Mouse (Mus musculus) intestine, embryonic 15.5 days (tissue): ENCODE results near the gene Txn1. TPM values are rescaled to one million over a fixed set of nuclear protein-coding genes. Genes with fewer than 3 reads are reported as not detected.

Source experiments
- ATAC-seq: fragments of 200-750 bp; cut with Nextera tagmentation; 2 replicates; pipeline ENCODE4 v1.8.0; 2017; ENCODE audit warnings: moderate TSS enrichment, moderate library complexity
- H3K27ac ChIP-seq: fragments of 300-500 bp; sonication (generic); 2 replicates; pipeline ENCODE4 v1.5.1; 2015; ENCODE audit warnings: mild to moderate bottlenecking, inconsistent platforms
- H3K27me3 ChIP-seq: fragments of 300-500 bp; sonication (generic); replicated peaks from 2 replicates; pipeline ENCODE4 v1.6.1; 2015; ENCODE audit warnings: inconsistent platforms
- H3K36me3 ChIP-seq: fragments of 300-500 bp; sonication (generic); 2 replicates; pipeline ENCODE4 v1.6.1; 2015; ENCODE audit warnings: inconsistent platforms
- H3K4me1 ChIP-seq: fragments of 300-500 bp; sonication (generic); replicated peaks from 2 replicates; pipeline ENCODE4 v1.6.1; 2015; ENCODE audit warnings: inconsistent platforms
- H3K4me2 ChIP-seq: fragments of 300-500 bp; sonication (generic); replicated peaks from 2 replicates; pipeline ENCODE4 v1.6.1; 2015; ENCODE audit warnings: mild to moderate bottlenecking, inconsistent platforms
- H3K4me3 ChIP-seq: fragments of 300-500 bp; sonication (generic); replicated peaks from 2 replicates; pipeline ENCODE4 v1.5.1; 2015; ENCODE audit warnings: inconsistent platforms
- H3K9ac ChIP-seq: fragments of 300-500 bp; sonication (generic); 2 replicates; pipeline ENCODE4 v1.6.1; 2015; ENCODE audit warnings: inconsistent platforms
- H3K9me3 ChIP-seq: fragments of 300-500 bp; sonication (generic); 2 replicates; pipeline ENCODE4 v1.6.1; 2016; ENCODE audit warnings: inconsistent platforms
- whole genome bisulfite sequencing: fragments of 180-500 bp; shearing (Covaris S2); methylation state at CpG from one replicate; pipeline ENCODE4 v1.1.7; 2015; 5-methylcytosine and 5-hydroxymethylcytosine counted together
- polyA plus RNA-seq: library from polyadenylated mRNA; unstranded; fragments of >200 nt; fragmentation: Nextera tagmentation; extraction: Ambion mirVana; gene quantifications from 2 replicates; pipeline ENCODE4 v1.2.1, GENCODE M21; 2015

Gene Txn1
- polyA plus RNA-seq: 632 and 657 TPM in 2 replicates

DNA sequence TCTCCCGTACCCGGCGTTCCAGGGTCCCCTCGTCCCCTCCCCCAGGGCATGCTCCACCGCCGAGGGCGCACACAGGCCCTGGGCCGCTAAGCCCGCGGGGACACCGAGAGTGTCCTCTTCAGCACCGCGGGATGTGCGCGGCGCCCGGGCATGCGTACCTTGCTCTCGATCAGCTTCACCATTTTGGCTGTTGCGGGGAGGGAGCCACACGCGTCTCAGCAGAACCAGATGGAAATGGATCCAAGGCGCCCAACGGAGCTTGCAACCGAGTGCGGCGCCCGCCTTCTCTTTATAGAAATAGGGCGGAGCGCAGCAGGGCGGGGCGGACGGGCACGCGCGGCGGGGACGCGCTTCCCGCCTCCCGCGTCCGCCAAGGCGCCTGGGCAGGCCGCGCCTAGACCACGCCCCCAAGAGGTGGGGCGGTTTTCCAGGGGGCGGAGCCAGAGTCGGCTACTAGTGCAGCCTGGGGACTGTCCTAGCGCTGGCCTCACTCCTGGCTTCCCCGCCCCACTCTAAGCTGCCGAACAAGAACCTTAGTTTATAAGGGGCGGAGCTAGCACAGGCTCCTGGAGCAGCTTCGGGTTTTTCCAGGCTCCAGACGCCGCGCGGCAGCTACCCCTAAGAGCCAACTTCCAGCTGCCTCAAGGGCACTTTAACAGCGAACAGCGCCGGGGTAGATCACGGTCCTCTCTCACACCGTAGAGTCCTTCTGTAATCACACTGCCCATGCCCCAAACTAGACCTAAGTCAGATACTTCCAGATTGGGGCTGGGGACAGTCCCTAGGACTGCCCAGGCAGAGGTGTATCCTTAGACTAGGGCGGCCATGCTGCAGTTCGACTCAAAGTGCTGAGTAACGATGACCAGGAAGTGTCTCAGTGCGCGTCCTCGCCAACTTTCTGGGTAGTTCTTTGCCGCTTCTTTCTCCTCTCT, at the start of gene Txn1:
Gene Txn1, minus strand, starts transcription at position 383 of the 932 bp plus-strand sequence.
- peak; percentile 97 for ATAC-seq
- H3K9me3 ChIP-seq: no peaks in the 10 kb centered on the region
- peak within 1 kb of the TSS; percentile 72 for H3K9ac ChIP-seq
- under 1% methylated on average over 71 of the region's 71 CpGs for WGBS
- H3K4me2 ChIP-seq: peak within 1 kb of the TSS; percentile 75
- no peaks in the 10 kb centered on the region for H3K27me3 ChIP-seq
- H3K27ac ChIP-seq: peak within 1 kb of the TSS; percentile 97
- H3K36me3 ChIP-seq: peaks cover 6% of the 10 kb centered on the region
- peaks cover 14% of the 10 kb centered on the region for H3K4me1 ChIP-seq
- H3K4me3 ChIP-seq: peak within 1 kb of the TSS; percentile 83

DNA sequence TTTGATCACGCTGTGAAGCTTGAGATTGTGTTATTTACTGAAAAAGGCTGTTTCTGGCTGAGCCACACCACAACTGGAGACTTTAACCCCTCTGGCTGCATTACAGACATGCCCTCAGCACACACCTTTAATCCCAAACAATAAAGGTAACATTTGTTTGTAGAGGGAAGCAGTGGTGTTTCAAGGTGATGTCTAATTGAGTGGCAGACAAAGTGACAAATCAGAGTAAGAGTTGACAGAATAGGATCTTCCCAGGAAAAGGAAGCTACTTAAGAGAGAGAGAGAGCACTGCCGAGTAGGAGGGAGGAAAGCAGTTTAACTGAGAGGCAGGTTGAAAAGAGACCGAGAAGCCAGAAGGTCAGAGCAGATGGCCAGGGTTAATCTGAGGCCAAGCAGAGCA, 47.3 kb upstream of the Txn1 start:
- Histone ChIP-seq H3K4me3 (no peak overlapping the region), H3K9ac (no peak overlapping the region), H3K4me2 (no peak overlapping the region), H3K9me3 (no peaks in the 10 kb centered on the region), H3K4me1 (no peaks in the 10 kb centered on the region), H3K36me3 (no peaks in the 10 kb centered on the region), H3K27ac (no peak overlapping the region), H3K27me3 (no peaks in the 10 kb centered on the region)
- WGBS: 66% methylated on average over 3 of the region's 3 CpGs
- ATAC-seq: no peak

DNA sequence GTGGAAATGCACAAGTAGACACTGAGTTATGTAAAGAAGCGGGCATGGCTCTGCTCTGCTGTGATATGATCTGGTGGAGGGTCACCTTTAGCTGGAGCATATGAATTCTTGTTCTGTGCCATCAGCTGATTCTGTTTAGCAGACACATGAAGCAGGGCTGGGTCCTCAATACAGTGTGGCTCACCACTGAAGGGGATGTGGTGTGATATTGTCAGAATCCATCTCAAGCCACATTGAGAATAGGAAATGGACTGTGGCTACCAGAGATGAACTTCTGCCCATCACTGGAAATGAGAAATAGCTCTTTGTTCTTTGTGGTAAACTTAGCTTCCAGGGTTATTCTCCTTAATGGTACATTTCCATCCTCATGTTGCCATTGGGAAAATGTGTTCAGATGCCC, 35.2 kb upstream of the Txn1 start:
- no peaks in the 10 kb centered on the region for H3K27me3 ChIP-seq
- WGBS: 88% methylated on average over 1 of the region's 1 CpGs
- no peak overlapping the region for H3K4me3 ChIP-seq
- H3K9ac ChIP-seq: no peak overlapping the region
- no peaks in the 10 kb centered on the region for H3K4me1 ChIP-seq
- no peaks in the 10 kb centered on the region for H3K9me3 ChIP-seq
- H3K27ac ChIP-seq: no peak overlapping the region
- no peak overlapping the region for H3K4me2 ChIP-seq
- ATAC-seq: no peak
- no peaks in the 10 kb centered on the region for H3K36me3 ChIP-seq

GRCm38 (mm10) chr4:57974400-57975117, 18.3 kb upstream of the Txn1 start:
- Histone ChIP-seq H3K9ac (no peak overlapping the region), H3K9me3 (no peaks in the 10 kb centered on the region), H3K4me1 (no peaks in the 10 kb centered on the region), H3K36me3 (no peaks in the 10 kb centered on the region), H3K27me3 (no peaks in the 10 kb centered on the region), H3K4me2 (no peak overlapping the region), H3K27ac (peak overlapping the region; percentile 62; the same call in 1 of the 2 replicates), H3K4me3 (no peak overlapping the region)
- peak; percentile 69 for ATAC-seq
- WGBS: 77% methylated on average over 6 of the region's 6 CpGs

GRCm38 (mm10) chr4:57973592-57974268, 17.5 kb upstream of the Txn1 start:
- H3K9me3 ChIP-seq: no peaks in the 10 kb centered on the region
- H3K4me2 ChIP-seq: no peak overlapping the region
- no peak overlapping the region for H3K4me3 ChIP-seq
- H3K9ac ChIP-seq: no peak overlapping the region
- WGBS: 63% methylated on average over 6 of the region's 6 CpGs
- H3K4me1 ChIP-seq: no peaks in the 10 kb centered on the region
- no peaks in the 10 kb centered on the region for H3K36me3 ChIP-seq
- no peak overlapping the region for H3K27ac ChIP-seq
- no peaks in the 10 kb centered on the region for H3K27me3 ChIP-seq
- peak; percentile 83 for ATAC-seq

- ATAC-seq: no peak
- no peak overlapping the region for H3K4me2 ChIP-seq
Measured at GRCm38 (mm10) chr4:57970285-57970684, 14.1 kb upstream of the Txn1 start.

GRCm38 (mm10) chr4:57967195-57967594, 11.0 kb upstream of the Txn1 start:
- Histone ChIP-seq H3K4me2 (no peak overlapping the region), H3K9ac (no peak overlapping the region), H3K27ac (no peak overlapping the region), H3K4me1 (0 out of 2 replicates have a peak, but pooled peaks cover 2% of the 10 kb centered on the region), H3K9me3 (no peaks in the 10 kb centered on the region), H3K36me3 (no peaks in the 10 kb centered on the region), H3K4me3 (no peak overlapping the region), H3K27me3 (no peaks in the 10 kb centered on the region)
- no peak for ATAC-seq
- 48% methylated on average over 3 of the region's 3 CpGs for WGBS

More at GRCm38 (mm10) chr4:57970285-57970684, 14.1 kb upstream of the Txn1 start:
- Histone ChIP-seq H3K27me3 (no peaks in the 10 kb centered on the region), H3K4me3 (no peak overlapping the region), H3K4me1 (0 out of 2 replicates have a peak, but pooled peaks cover 2% of the 10 kb centered on the region), H3K9ac (no peak overlapping the region), H3K36me3 (no peaks in the 10 kb centered on the region), H3K27ac (no peak overlapping the region), H3K9me3 (no peaks in the 10 kb centered on the region)

DNA sequence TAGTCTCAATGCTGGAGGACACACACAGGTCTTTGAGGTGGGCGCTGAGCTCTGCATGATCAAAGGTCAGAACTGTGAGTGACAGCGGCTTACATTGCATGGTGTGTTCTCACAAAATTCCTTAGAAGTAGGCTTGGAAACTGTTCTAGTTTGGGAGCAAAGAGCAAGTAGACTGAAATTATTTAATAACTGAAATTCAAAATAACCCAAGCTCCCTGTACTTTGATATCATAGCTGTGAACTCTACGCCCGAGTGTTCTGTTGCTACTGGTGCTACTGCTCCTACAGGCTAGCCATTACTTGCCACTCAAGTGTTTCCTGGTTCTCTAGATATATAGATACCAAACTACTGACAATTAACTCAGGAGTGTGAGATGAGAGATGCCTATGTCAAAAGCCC, 9.3 kb upstream of the Txn1 start:
- Histone ChIP-seq H3K27me3 (no peaks in the 10 kb centered on the region), H3K36me3 (no peaks in the 10 kb centered on the region), H3K4me3 (no peak overlapping the region), H3K4me2 (no peak overlapping the region), H3K9me3 (no peaks in the 10 kb centered on the region), H3K27ac (no peak overlapping the region), H3K9ac (no peak overlapping the region), H3K4me1 (0 out of 2 replicates have a peak, but pooled peaks cover 2% of the 10 kb centered on the region)
- ATAC-seq: no peak
- WGBS: 90% methylated on average over 4 of the region's 4 CpGs

DNA sequence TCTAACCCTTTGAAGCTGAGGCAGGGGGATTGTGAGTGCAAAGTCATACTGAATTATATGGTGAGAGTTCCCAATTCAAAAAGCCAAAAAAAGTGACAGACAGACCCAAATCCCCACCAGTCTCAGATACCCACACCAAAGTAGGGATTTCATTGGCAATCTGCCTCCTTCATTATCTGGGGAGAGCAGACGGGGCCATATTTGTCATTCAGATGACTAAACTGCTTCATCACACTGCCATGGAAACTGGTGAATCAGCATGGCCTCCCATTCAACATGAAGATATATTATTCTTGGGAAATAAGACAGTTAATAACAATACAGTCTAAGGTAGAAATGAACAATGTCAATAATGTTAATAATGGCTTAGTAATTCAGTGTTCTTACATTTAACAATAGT, 7.9 kb upstream of the Txn1 start:
- no peaks in the 10 kb centered on the region for H3K27me3 ChIP-seq
- H3K4me1 ChIP-seq: 0 out of 2 replicates have a peak, but pooled peaks cover 2% of the 10 kb centered on the region
- no peak for ATAC-seq
- no peak overlapping the region for H3K4me3 ChIP-seq
- H3K4me2 ChIP-seq: no peak overlapping the region
- H3K36me3 ChIP-seq: no peaks in the 10 kb centered on the region
- 53% methylated on average over 1 of the region's 1 CpGs for WGBS
- H3K9me3 ChIP-seq: no peaks in the 10 kb centered on the region
- H3K27ac ChIP-seq: no peak overlapping the region
- H3K9ac ChIP-seq: no peak overlapping the region

GRCm38 (mm10) chr4:57959056-57959455, 2.8 kb upstream of the Txn1 start:
- peaks cover 11% of the 10 kb centered on the region for H3K4me1 ChIP-seq
- WGBS: 77% methylated on average over 8 of the region's 8 CpGs
- no peaks in the 10 kb centered on the region for H3K36me3 ChIP-seq
- no peak for ATAC-seq
- H3K27ac ChIP-seq: no peak overlapping the region
- no peak overlapping the region for H3K4me2 ChIP-seq
- no peaks in the 10 kb centered on the region for H3K27me3 ChIP-seq
- no peak overlapping the region for H3K4me3 ChIP-seq
- no peaks in the 10 kb centered on the region for H3K9me3 ChIP-seq
- H3K9ac ChIP-seq: no peak overlapping the region

DNA sequence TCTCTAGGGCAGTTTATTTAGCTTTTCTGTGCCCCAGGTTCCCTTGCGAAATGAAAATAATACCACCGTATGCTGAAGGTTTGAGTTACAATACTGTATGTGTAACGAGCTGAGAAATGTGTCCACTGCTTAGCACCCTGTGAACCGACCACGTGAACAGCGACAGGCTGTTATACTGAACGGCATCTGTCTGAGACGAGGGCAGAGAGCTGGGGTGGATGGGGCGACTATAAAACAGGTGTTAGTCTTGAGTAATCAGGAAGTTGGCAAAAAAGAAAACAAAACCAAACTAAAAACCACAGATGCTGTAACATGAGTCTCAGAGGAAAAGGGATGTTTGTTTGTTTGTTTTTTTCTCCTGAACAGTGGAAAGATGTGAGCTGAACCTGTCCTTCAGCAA, 1.9 kb upstream of the Txn1 start:
- Histone ChIP-seq H3K4me2 (no peak overlapping the region), H3K9ac (no peak overlapping the region), H3K27ac (no peak overlapping the region), H3K4me3 (no peak overlapping the region), H3K27me3 (no peaks in the 10 kb centered on the region), H3K4me1 (peaks cover 14% of the 10 kb centered on the region), H3K36me3 (no peaks in the 10 kb centered on the region), H3K9me3 (no peaks in the 10 kb centered on the region)
- ATAC-seq: no peak
- 59% methylated on average over 9 of the region's 9 CpGs for WGBS
